Mouse (Mus musculus): ENCODE data around the gene Ankrd9.

DNA sequence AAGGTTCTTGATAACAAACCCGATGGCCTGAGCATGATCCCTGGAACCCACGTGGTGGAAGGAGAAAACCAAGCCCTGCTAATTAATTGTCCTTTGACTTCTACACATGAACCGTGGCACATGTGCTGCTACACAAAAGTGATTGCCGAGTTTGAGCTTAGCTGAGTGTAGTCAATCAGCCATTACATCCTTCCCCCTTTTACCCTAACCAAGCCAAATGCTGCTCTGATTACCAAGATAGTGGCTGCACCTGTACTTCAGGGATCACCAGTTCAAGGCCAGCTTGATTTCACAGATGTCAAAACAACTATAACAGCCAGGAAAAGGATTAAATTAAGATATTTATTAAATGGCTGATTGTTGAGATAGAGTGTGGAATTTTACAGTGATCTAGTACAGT is 28.7 kb downstream of the Ankrd9 start:
- TF ChIP-seq POLR2A (IDR thresholded peaks at IDR 0.05; ENCODE audit: low read depth, low read length) (no peak), CTCF (conservative IDR thresholded peaks at IDR 0.05; ENCODE audit: insufficient read depth, insufficient read length, low read depth, low read length) (no peak)

Measured in kidney, adult 2 months (tissue).